Mouse (Mus musculus): ENCODE measurements around the gene Gm21887.
"Not testable (repeated sequence)": the region's sequence is repeated elsewhere in the genome, so short reads cannot be mapped to it uniquely, and the experiment has no call there.

DNA sequence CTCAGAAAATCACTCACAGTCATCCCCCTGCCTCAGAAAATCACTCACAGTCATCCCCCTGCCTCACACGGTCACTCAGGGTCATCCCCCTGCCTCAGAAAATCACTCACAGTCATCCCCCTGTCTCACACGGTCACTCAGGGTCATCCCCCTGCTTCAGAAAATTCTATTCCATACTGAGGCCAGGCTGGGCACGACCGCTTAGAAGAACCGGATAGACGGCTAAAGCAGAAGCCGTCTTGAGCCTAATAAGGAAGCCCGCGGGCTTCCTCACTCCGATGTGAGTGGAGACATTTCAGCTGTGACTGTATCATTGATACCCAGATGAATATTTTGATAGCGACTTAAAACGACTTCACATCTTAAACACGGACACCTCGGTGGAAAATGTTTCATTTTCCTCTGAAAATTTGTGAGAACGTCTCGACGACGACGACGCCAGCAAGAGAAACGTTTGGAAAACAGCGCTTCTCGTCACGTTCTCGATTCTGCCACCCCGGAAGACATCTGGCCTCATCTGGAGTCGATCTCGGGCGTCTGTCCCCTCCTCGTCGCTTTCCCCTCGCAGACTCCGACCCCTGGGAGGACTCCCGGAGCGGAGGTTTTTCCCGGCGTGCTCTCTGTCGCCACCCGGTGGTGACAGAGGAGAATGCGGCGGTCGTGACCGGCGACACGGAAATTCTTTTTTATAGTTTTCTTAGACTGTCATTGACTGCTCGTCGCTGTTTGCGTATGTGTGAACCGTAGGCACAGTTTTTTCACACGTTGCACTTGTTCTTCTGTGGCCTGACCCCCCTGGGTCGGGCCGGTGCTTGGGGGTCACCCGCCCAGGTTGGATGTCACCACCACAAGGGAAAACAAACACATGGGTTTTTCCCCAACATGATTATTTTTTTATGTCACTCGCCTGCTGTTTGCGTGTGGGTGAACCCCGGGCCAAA is 19.5 kb upstream of the Gm21887 start:
- not testable (repeated sequence) for TF ChIP-seq POLR2A, CTCF (IDR thresholded peaks at IDR 0.05; ENCODE audit: extremely low read depth, insufficient read depth, low read length)

Data from cortical plate, adult 2 months (tissue).